Mouse (Mus musculus): ENCODE data around the gene Dtx1.

The Dtx1 gene

GRCm38 (mm10) chr5:120679676-120680555 is 31.8 kb downstream of the Dtx1 start:
- peak; percentile 35 for DNase-seq (ENCODE audit: low read depth, low spot score)

DNA sequence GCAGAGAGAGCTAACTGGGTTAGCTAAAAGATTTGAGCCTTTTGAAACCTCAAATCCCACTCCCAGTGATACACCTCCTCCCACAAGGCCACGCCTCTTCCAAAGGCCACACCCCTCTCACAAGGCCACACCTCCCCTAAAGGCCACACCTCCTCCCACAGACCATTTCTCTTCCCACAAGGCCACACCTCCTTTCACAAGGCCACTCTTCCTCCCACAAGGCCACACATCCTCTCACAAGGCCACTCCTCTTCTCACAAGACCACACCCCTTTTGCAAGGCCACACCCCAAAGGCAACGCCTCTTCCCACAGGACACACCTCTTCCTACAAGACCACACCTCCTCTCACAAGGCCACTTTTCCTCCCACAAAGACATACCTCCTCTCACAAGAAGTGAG is 34.2 kb downstream of the Dtx1 start:
- DNase-seq (ENCODE audit: low read depth, low spot score), result peak; percentile 21

DNA sequence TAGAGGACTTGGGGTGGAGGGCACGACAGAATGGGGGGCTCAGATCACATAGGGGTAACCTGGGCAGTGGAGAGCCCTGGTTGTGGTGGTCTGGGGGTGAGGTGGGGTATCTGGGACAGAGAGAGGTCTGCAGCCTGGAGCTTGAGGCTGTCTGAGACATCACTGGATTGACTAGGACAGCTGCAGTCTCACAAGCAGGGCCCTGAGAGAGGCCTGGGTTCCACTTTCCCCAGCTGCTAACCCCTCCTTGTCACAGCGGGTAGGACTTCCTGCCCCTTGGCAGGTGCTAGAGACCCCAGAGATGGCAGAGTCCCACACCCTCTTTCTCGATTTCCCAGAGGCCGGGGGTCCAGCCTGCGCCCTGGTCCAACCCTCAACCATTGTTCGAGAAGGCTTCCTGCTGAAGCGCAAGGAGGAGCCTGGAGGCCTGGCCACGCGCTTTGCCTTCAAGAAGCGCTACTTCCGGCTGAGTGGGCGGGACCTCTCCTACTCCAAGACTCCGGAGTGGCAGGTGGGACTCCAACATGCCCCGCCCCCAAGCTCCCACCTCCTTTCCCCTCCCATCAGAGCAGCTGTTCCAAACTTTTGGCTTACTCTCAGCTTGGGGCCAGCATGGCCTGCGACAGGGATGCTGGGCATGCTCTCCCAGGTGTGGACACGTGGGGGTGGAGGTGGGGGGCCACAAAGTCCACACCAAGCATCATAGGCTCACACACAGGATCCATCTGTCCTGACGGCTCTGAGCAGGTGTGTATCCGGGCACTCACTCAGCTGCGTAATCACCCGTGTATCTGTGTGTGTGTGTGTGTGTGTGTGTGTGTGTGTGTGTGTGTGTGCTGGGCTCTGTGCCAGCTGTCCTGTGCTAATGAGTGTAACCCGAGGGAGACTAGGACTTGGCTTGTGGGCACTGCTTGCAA is 37.2 kb downstream of the Dtx1 start:
- no peak for DNase-seq (ENCODE audit: low read depth, low spot score)

GRCm38 (mm10) chr5:120673626-120674025 is 38.1 kb downstream of the Dtx1 start:
- DNase-seq (ENCODE audit: low read depth, low spot score), result peak; percentile 74

DNA sequence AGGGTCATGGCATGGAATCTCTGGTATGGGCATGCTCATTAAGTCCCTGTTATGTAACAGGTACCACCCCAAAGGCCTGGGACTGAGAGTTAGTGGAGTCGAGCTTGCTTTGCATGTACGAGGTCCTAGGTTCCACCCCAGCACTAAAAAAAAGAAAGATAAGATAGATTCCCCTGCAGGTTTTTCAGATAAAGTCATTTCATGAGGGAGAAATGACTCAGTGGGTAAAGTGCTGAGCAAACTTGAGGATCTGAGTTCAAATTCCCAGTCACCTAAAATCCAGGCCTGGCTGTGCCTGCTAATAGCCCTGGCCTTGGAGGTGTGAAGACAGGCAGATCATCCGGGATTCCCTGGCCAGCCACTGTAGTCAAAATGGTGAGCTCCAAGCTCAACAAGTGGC is 39.9 kb downstream of the Dtx1 start:
- no peak for DNase-seq (ENCODE audit: low read depth, low spot score)

DNA sequence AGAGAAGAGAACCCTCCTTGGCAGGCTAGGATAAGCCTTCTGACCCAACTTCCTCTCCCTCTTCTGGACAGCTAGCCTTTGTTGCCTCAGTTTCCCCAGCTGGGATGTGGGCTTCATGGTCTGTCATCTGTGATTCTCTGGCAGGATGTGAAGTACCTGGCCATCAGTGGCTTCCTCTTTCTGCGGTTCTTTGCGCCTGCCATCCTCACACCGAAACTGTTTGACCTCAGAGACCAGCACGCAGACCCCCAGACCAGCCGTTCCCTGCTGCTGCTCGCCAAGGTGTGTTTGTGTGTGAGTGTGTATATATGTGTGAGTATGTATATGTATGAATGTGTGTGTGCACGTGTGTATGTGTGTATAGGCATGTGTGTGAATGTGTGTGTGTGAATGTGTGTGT is 41.6 kb downstream of the Dtx1 start:
- DNase-seq (ENCODE audit: low read depth, low spot score), result no peak

GRCm38 (mm10) chr5:120668761-120669160 is 43.0 kb downstream of the Dtx1 start:
- no peak for DNase-seq (ENCODE audit: low read depth, low spot score)

DNA sequence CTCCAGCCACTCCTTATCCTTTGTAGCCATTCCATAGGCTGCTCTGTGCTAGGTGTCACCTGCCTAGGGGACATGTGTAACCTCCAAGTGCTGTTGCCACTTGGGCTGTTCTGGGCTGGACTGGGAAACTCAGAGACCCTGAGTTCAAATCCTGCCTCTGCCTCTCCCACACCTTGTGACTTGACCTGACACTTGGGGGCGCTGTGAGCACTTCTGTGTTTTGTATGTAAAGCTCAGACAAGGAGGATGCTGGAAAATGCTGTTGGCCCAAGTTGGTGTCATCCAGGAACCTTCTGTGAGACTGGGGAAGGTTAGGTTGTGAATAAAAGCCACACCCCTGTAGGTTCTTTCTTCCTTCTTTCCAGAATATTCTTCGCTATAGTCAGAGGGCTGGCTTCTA is 46.8 kb downstream of the Dtx1 start:
- DNase-seq (ENCODE audit: low read depth, low spot score), result no peak

DNA sequence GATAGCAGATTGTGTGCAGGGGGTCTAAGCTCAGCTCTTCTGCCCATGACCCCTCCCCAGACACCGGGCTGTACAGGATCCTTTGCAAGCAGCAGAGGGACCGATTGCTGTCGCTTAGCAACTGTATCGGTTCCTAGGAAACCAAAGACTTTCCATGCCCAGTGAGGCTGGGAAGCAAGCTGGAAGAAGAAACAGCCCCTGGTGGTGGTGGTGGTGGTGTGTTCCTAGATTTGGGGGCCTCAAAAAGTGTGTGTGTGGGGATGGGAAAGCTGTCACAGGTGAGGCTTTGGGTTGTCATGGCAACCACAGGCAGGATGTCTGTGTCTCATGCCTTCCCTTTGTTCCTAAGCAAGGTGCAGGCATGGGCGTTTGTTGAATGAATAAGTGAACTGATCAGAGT is 50.9 kb downstream of the Dtx1 start:
- DNase-seq (ENCODE audit: low read depth, low spot score), result no peak

DNA sequence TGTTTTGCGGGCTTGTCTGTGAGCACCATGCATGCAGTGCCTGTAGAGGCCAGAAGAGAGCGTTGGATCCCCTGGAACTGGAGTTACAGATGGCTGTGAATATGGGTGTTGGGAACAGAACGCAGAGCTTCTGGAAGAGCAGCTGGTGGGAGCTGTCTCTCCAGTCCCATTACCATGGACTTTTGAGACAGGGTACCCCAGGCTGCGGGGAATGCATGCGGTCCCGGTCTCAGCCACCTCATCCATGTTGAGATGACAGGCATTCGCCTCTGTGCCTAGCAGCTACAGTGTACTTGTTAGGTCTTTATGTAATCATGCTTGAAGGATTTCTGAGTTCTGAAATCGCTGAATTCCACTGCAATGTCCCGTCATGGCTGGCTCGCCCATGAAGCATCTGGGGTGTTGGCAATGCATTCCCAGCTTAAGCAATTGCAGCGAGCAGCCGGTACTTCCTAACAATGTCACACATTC is 55.4 kb downstream of the Dtx1 start:
- DNase-seq (ENCODE audit: low read depth, low spot score), result peak; percentile 31

DNA sequence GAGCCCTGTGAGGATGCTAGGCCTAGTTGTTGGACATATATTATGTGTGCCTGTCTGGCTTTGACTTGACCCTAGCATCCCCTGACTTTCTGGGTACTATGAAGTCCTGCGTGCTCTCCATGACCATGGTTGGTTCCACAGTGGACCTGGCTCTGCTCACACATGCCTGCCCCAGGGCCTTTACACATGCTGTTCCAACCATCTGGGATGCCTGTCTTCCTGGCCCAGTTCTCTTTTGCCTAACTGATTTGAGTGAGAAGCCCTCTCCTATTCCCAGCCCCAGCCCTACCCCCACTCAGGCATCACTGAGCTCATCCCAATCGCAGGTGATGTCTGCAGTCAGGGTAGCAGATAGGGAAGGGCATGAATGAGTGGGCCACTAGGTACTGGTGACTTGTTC is 57.9 kb downstream of the Dtx1 start:
- DNase-seq (ENCODE audit: low read depth, low spot score), result no peak

DNA sequence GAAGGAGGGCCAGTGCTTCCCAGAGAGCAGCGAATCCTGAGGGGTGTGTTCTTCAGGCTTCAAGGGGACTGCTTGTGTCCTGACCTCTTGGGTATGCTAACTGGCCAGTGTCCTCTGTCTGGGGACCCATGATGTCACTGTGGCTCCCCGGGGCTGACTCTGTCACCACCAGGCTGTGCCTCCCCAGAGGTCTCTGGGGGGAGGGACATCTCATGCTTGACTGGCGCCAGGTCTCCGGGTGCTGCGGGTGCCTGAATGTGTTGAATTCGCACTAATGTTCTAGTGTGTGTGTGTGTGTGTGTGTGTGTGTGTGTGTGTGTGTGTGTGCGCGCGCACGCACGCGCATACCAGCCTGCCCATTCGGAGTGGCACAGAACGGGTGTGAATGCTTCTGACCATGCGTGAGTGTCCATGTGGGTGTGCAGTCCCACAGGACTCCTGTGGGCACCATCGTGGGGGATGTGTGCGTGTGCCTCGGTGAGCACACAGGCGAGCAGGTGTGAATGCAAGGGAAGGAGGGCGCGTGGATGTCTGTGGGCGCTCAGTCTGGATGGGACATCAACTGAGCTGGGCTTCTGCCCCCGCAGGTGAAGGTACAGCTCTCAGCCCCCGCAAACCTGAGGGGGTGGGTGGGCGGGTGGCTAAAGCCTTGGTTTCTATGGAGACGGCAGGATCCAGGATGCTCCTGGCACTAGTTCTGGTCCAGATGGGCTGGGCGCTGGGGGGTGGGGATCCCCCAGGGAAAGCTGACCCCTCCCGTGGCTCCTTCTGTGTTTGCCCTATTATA is 58.6 kb downstream of the Dtx1 start:
- no peak for DNase-seq (ENCODE audit: low read depth, low spot score)

DNA sequence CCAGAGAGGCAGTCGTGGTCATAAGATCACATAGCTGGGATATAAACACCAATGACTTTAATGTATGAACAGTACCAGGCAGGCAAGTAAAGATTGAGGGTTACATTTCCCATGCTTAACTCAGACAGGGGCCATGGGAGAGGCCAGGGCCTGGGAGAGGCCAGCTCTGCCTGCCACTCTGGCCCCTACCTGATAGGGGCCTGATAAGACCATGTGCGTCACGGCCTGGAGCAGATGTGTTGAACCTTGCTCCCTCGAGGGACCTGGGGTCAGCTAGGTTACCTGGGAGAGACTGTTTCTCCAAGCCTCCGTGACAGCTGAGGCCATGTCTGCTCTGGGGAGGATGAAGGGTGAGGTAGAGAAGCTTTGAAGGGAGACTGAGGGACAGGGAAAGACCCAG is 60.5 kb downstream of the Dtx1 start:
- DNase-seq (ENCODE audit: low read depth, low spot score), result no peak

DNA sequence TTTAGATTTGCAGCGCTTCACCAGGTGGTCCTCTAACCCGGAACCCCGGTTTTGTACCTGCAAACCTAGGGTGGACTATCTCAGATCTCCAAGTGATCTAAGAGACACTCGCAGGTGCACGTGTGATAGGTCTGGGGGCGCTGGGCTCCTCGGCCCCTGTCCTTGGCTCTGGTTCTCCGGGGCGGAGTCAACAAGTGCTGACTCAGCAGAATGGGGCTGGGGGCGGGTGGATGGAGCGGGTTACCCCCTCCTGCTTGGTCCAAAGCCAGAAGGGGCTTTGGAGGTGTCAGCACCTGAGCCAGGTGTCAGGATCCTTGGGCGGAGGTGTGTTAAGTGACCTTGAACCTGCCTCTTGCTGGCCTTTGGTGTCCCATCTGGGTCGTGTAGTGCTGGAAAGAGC is 61.8 kb downstream of the Dtx1 start:
- DNase-seq (ENCODE audit: low read depth, low spot score), result no peak

GRCm38 (mm10) chr5:120649374-120649933 is 62.3 kb downstream of the Dtx1 start:
- no peak for DNase-seq (ENCODE audit: low read depth, low spot score)

DNA sequence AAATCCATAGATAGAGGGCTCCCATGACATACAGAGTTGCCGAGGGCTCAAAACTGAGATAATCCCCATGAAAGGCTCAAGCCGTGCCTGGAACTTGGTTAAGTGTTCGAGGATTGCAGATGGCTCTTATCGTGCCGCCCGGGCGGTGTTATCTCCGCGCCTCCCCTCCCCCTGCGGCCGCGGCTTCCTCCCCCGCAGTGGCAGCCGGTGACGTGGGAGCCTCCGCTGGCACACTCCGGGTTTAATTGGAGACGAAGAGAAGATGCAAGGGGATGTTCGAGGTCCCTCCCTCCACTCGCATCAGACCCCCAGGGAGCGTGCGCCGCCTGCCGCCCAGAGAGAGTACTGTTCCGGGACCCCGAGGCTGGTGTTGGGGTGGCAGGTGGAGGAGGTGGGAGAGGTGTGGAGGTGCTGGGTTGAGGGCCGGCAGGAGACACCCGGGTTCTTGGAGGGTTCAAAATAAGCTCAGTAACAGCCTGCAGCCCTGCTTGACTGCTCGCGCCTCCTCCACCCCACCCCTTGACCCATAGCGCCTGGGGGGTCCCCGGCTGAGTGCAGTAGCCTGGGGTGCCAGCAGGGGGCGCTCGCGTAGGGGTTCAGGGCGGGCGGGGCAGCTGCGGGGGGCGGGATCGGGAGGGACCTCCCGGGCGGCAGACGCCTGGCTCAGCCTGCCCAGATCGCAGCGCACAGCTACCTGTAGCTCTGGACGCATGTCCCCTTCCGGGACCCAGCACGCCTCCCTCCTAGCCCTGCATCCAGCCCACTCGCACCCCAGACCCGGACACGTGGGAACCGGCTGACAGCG is 63.0 kb downstream of the Dtx1 start, which contains the start of gene Rasal1:
TSS of gene Rasal1 (plus strand) at position 244 of the 805 bp plus-strand sequence.
- DNase-seq (ENCODE audit: low read depth, low spot score), result no peak

GRCm38 (mm10) chr5:120647814-120648491 is 63.8 kb downstream of the Dtx1 start:
- no peak for DNase-seq (ENCODE audit: low read depth, low spot score)

GRCm38 (mm10) chr5:120647361-120647760 is 64.4 kb downstream of the Dtx1 start:
- DNase-seq (ENCODE audit: low read depth, low spot score), result no peak

DNA sequence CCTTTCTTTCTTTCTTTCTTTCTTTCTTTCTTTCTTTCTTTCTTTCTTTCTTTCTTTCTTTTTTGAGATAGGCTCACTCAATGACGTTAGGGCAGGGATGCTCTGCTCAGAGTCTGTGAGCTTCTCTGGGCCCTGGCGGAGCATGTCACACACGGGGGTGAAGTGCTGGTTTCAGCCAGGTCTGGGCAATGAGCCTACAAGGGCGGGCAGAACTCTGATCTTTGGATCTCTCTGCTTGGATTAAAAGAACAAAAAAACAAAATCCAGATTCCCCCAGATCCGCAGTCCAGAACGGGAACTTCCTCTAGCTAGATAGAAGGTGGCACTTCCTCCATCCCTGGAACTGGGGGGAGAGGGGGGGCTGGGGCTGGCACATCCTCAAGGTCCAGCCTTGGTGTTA is 65.9 kb downstream of the Dtx1 start:
- no peak for DNase-seq (ENCODE audit: low read depth, low spot score)

DNA sequence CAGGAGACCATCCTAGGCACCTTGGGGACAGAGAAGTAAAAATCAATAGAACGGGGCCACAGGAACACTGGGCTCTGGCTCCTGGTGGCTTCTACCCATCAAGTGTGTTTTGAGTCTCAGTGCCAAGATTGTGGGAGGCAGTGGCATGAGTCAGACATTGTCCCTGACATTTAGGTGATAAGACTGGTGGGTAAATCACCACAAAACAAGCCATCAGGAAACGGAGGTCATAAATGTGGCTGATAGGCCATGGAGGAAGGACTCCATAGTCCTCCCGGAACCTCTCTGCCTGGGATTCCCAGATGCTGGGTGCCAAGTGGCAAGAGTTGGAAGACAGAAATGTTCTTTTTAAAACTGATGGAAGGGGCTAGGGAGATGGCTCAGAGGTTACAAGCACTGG is 67.5 kb downstream of the Dtx1 start:
- peak; percentile 40 for DNase-seq (ENCODE audit: low read depth, low spot score)

Data from 3T3-L1 (cell line).